Mouse (Mus musculus) layer of hippocampus, postnatal 10 days (tissue): ENCODE results near the gene Camta1. TPM values are rescaled to one million over a fixed set of nuclear protein-coding genes. Genes with fewer than 3 reads are reported as not detected.

Experiments
- DNase-seq, 2 experiments: peaks; one replicate each; pipeline ENCODE4 v3.0.0; 2021; ENCODE audit warnings: low spot score in 2 of 2
- total RNA-seq, 2 experiments: library from RNA; stranded (reverse); gene quantifications; 2 replicates each; pipeline ENCODE4 v1.2.3; 2021

Gene Camta1
- total RNA-seq, 2 experiments from 2014 or later, result 218 to 223 TPM

- DNase-seq, result no peak
Measured at GRCm38 (mm10) chr4:151337543-151337942, 524.1 kb downstream of the Camta1 start.

GRCm38 (mm10) chr4:151336413-151336812 lies 525.3 kb downstream of the Camta1 start:
- no peak for DNase-seq

GRCm38 (mm10) chr4:151334951-151335742 lies 526.5 kb downstream of the Camta1 start:
- DNase-seq, result peak; percentile 55 to 61

GRCm38 (mm10) chr4:151332074-151332849 lies 529.4 kb downstream of the Camta1 start:
- DNase-seq, result no peak

GRCm38 (mm10) chr4:151330983-151331382 lies 530.7 kb downstream of the Camta1 start:
- DNase-seq, result no peak

- no peak for DNase-seq
Measured at GRCm38 (mm10) chr4:151328071-151328470, 533.6 kb downstream of the Camta1 start.

GRCm38 (mm10) chr4:151326971-151327686 lies 534.5 kb downstream of the Camta1 start:
- DNase-seq, result peak; percentile 17 to 34

GRCm38 (mm10) chr4:151316428-151316827 lies 545.2 kb downstream of the Camta1 start:
- no peak for DNase-seq

GRCm38 (mm10) chr4:151315726-151316125 lies 546.0 kb downstream of the Camta1 start:
- DNase-seq, result no peak

- DNase-seq, result no peak
Measured at GRCm38 (mm10) chr4:151310773-151311172, 550.9 kb downstream of the Camta1 start.

GRCm38 (mm10) chr4:151310056-151310685 lies 551.5 kb downstream of the Camta1 start:
- DNase-seq, result no peak

- DNase-seq, result no peak
Measured at GRCm38 (mm10) chr4:151306890-151307289, 554.8 kb downstream of the Camta1 start.

- DNase-seq, result no peak
Measured at GRCm38 (mm10) chr4:151306311-151306765, 555.3 kb downstream of the Camta1 start.

- no peak for DNase-seq
Measured at GRCm38 (mm10) chr4:151305761-151306160, 555.9 kb downstream of the Camta1 start.

- DNase-seq, result no peak
Measured at GRCm38 (mm10) chr4:151303931-151304330, 557.7 kb downstream of the Camta1 start.

- no peak for DNase-seq
Measured at GRCm38 (mm10) chr4:151303436-151303835, 558.2 kb downstream of the Camta1 start.

GRCm38 (mm10) chr4:151302195-151303126 lies 559.2 kb downstream of the Camta1 start:
- DNase-seq, result peak; percentile 42 to 48

GRCm38 (mm10) chr4:151301337-151301736 lies 560.3 kb downstream of the Camta1 start:
- no peak for DNase-seq

GRCm38 (mm10) chr4:151300706-151301105 lies 561.0 kb downstream of the Camta1 start:
- DNase-seq, result no peak
